Mouse (Mus musculus): ENCODE measurements around the gene AA986860. TPM values are rescaled to one million over a fixed set of nuclear protein-coding genes. Genes with fewer than 3 reads are reported as not detected.
A peak's percentile ranks its signal among the peaks of the same experiment; 100 is the strongest.

AA986860 gene
- polyA plus RNA-seq, 1 experiment from 2014 or later, result 1.0 TPM

GRCm38 (mm10) chr1:130740781-130741720 lies 9.3 kb downstream of the AA986860 start:
- 51% methylated on average over 15 of the region's 15 CpGs for WGBS
- H3K4me1 ChIP-seq (ENCODE audit: control insufficient read depth, insufficient read depth, low read depth, low read length), result no peaks in the 10 kb centered on the region
- 0 out of 2 replicates have a peak overlapping the region, but pooled peaks have one; percentile 7 for H3K4me2 ChIP-seq (ENCODE audit: low read length)
- no peaks in the 10 kb centered on the region for H3K27me3 ChIP-seq (replicated peaks; ENCODE audit: control insufficient read depth, insufficient read depth, low read length)
- peak; percentile 61 for ATAC-seq
- no peak overlapping the region for H3K9ac ChIP-seq (ENCODE audit: low read depth, low read length)
- H3K9me3 ChIP-seq (ENCODE audit: control insufficient read depth, low read length), result no peaks in the 10 kb centered on the region
- H3K27ac ChIP-seq (ENCODE audit: low read depth, low read length), result no peak overlapping the region
- no peak overlapping the region for H3K4me3 ChIP-seq (ENCODE audit: low read length)
- no peaks in the 10 kb centered on the region for H3K36me3 ChIP-seq (ENCODE audit: control insufficient read depth, insufficient read depth, low read length)

- 89% methylated on average over 7 of the region's 7 CpGs for WGBS
- H3K9me3 ChIP-seq (ENCODE audit: control insufficient read depth, low read length), result no peaks in the 10 kb centered on the region
- no peaks in the 10 kb centered on the region for H3K4me1 ChIP-seq (ENCODE audit: control insufficient read depth, insufficient read depth, low read depth, low read length)
These were observed 10.4 kb downstream of the AA986860 start for GRCm38 (mm10) chr1:130742201-130742600.

GRCm38 (mm10) chr1:130743775-130744174 lies 12.0 kb downstream of the AA986860 start:
- no peak overlapping the region for H3K9ac ChIP-seq (ENCODE audit: low read depth, low read length)
- no peak overlapping the region for H3K4me3 ChIP-seq (ENCODE audit: low read length)
- 100% methylated on average over 1 of the region's 1 CpGs for WGBS
- no peak overlapping the region for H3K4me2 ChIP-seq (ENCODE audit: low read length)
- no peak overlapping the region for H3K27ac ChIP-seq (ENCODE audit: low read depth, low read length)
- H3K4me1 ChIP-seq (ENCODE audit: control insufficient read depth, insufficient read depth, low read depth, low read length), result no peaks in the 10 kb centered on the region
- no peaks in the 10 kb centered on the region for H3K36me3 ChIP-seq (ENCODE audit: control insufficient read depth, insufficient read depth, low read length)
- no peaks in the 10 kb centered on the region for H3K27me3 ChIP-seq (replicated peaks; ENCODE audit: control insufficient read depth, insufficient read depth, low read length)
- ATAC-seq, result no peak
- no peaks in the 10 kb centered on the region for H3K9me3 ChIP-seq (ENCODE audit: control insufficient read depth, low read length)

More at GRCm38 (mm10) chr1:130742201-130742600, 10.4 kb downstream of the AA986860 start:
- no peaks in the 10 kb centered on the region for H3K36me3 ChIP-seq (ENCODE audit: control insufficient read depth, insufficient read depth, low read length)
- H3K9ac ChIP-seq (ENCODE audit: low read depth, low read length), result no peak overlapping the region
- ATAC-seq, result no peak
- H3K27ac ChIP-seq (ENCODE audit: low read depth, low read length), result no peak overlapping the region
- H3K27me3 ChIP-seq (replicated peaks; ENCODE audit: control insufficient read depth, insufficient read depth, low read length), result no peaks in the 10 kb centered on the region
- no peak overlapping the region for H3K4me2 ChIP-seq (ENCODE audit: low read length)
- no peak overlapping the region for H3K4me3 ChIP-seq (ENCODE audit: low read length)

- no peaks in the 10 kb centered on the region for H3K27me3 ChIP-seq (replicated peaks; ENCODE audit: control insufficient read depth, insufficient read depth, low read length)
- ATAC-seq, result no peak
- no peak overlapping the region for H3K4me2 ChIP-seq (ENCODE audit: low read length)
- H3K4me3 ChIP-seq (ENCODE audit: low read length), result no peak overlapping the region
- no peaks in the 10 kb centered on the region for H3K9me3 ChIP-seq (ENCODE audit: control insufficient read depth, low read length)
- 77% methylated on average over 2 of the region's 2 CpGs for WGBS
- no peak overlapping the region for H3K27ac ChIP-seq (ENCODE audit: low read depth, low read length)
- H3K36me3 ChIP-seq (ENCODE audit: control insufficient read depth, insufficient read depth, low read length), result no peaks in the 10 kb centered on the region
- H3K9ac ChIP-seq (ENCODE audit: low read depth, low read length), result no peak overlapping the region
- no peaks in the 10 kb centered on the region for H3K4me1 ChIP-seq (ENCODE audit: control insufficient read depth, insufficient read depth, low read depth, low read length)
These were observed 12.4 kb downstream of the AA986860 start for GRCm38 (mm10) chr1:130744217-130744616.

GRCm38 (mm10) chr1:130744961-130745360 lies 13.2 kb downstream of the AA986860 start:
- ATAC-seq, result no peak
- 92% methylated on average over 5 of the region's 5 CpGs for WGBS

GRCm38 (mm10) chr1:130745591-130745990 lies 13.8 kb downstream of the AA986860 start:
- no peaks in the 10 kb centered on the region for H3K36me3 ChIP-seq (ENCODE audit: control insufficient read depth, insufficient read depth, low read length)
- H3K9ac ChIP-seq (ENCODE audit: low read depth, low read length), result no peak overlapping the region
- no peaks in the 10 kb centered on the region for H3K27me3 ChIP-seq (replicated peaks; ENCODE audit: control insufficient read depth, insufficient read depth, low read length)
- H3K4me2 ChIP-seq (ENCODE audit: low read length), result no peak overlapping the region
- no peaks in the 10 kb centered on the region for H3K4me1 ChIP-seq (ENCODE audit: control insufficient read depth, insufficient read depth, low read depth, low read length)
- WGBS, result 97% methylated on average over 3 of the region's 3 CpGs
- H3K27ac ChIP-seq (ENCODE audit: low read depth, low read length), result no peak overlapping the region
- no peak overlapping the region for H3K4me3 ChIP-seq (ENCODE audit: low read length)
- ATAC-seq, result no peak
- no peaks in the 10 kb centered on the region for H3K9me3 ChIP-seq (ENCODE audit: control insufficient read depth, low read length)

More at GRCm38 (mm10) chr1:130744961-130745360, 13.2 kb downstream of the AA986860 start:
- Histone ChIP-seq H3K4me2 (ENCODE audit: low read length) (no peak overlapping the region), H3K36me3 (ENCODE audit: control insufficient read depth, insufficient read depth, low read length) (no peaks in the 10 kb centered on the region), H3K27ac (ENCODE audit: low read depth, low read length) (no peak overlapping the region), H3K4me3 (ENCODE audit: low read length) (no peak overlapping the region), H3K9ac (ENCODE audit: low read depth, low read length) (no peak overlapping the region), H3K27me3 (replicated peaks; ENCODE audit: control insufficient read depth, insufficient read depth, low read length) (no peaks in the 10 kb centered on the region), H3K4me1 (ENCODE audit: control insufficient read depth, insufficient read depth, low read depth, low read length) (no peaks in the 10 kb centered on the region), H3K9me3 (ENCODE audit: control insufficient read depth, low read length) (no peaks in the 10 kb centered on the region)

GRCm38 (mm10) chr1:130746819-130747218 lies 15.0 kb downstream of the AA986860 start:
- Histone ChIP-seq H3K27ac (ENCODE audit: low read depth, low read length) (no peak overlapping the region), H3K9me3 (ENCODE audit: control insufficient read depth, low read length) (no peaks in the 10 kb centered on the region), H3K4me3 (ENCODE audit: low read length) (no peak overlapping the region), H3K4me2 (ENCODE audit: low read length) (no peak overlapping the region), H3K4me1 (ENCODE audit: control insufficient read depth, insufficient read depth, low read depth, low read length) (no peaks in the 10 kb centered on the region), H3K27me3 (replicated peaks; ENCODE audit: control insufficient read depth, insufficient read depth, low read length) (no peaks in the 10 kb centered on the region), H3K36me3 (ENCODE audit: control insufficient read depth, insufficient read depth, low read length) (no peaks in the 10 kb centered on the region), H3K9ac (ENCODE audit: low read depth, low read length) (no peak overlapping the region)
- no peak for ATAC-seq
- 84% methylated on average over 3 of the region's 3 CpGs for WGBS

GRCm38 (mm10) chr1:130759689-130760088 lies 27.9 kb downstream of the AA986860 start:
- ATAC-seq, result no peak
- Histone ChIP-seq H3K27ac (ENCODE audit: low read depth, low read length) (no peak overlapping the region), H3K27me3 (replicated peaks; ENCODE audit: control insufficient read depth, insufficient read depth, low read length) (no peaks in the 10 kb centered on the region), H3K36me3 (ENCODE audit: control insufficient read depth, insufficient read depth, low read length) (no peaks in the 10 kb centered on the region), H3K9ac (ENCODE audit: low read depth, low read length) (no peak overlapping the region), H3K4me3 (ENCODE audit: low read length) (no peak overlapping the region), H3K4me2 (ENCODE audit: low read length) (no peak overlapping the region), H3K4me1 (ENCODE audit: control insufficient read depth, insufficient read depth, low read depth, low read length) (no peaks in the 10 kb centered on the region), H3K9me3 (ENCODE audit: control insufficient read depth, low read length) (no peaks in the 10 kb centered on the region)
- WGBS, result 84% methylated on average over 9 of the region's 9 CpGs

- no peak for ATAC-seq
- H3K27me3 ChIP-seq (replicated peaks; ENCODE audit: control insufficient read depth, insufficient read depth, low read length), result no peaks in the 10 kb centered on the region
- WGBS, result 88% methylated on average over 1 of the region's 1 CpGs
These were observed 29.8 kb downstream of the AA986860 start for GRCm38 (mm10) chr1:130761597-130761996.

More at GRCm38 (mm10) chr1:130761597-130761996, 29.8 kb downstream of the AA986860 start:
- Histone ChIP-seq H3K27ac (ENCODE audit: low read depth, low read length) (no peak overlapping the region), H3K4me2 (ENCODE audit: low read length) (no peak overlapping the region), H3K4me3 (ENCODE audit: low read length) (no peak overlapping the region), H3K9ac (ENCODE audit: low read depth, low read length) (no peak overlapping the region), H3K36me3 (ENCODE audit: control insufficient read depth, insufficient read depth, low read length) (no peaks in the 10 kb centered on the region), H3K4me1 (ENCODE audit: control insufficient read depth, insufficient read depth, low read depth, low read length) (no peaks in the 10 kb centered on the region), H3K9me3 (ENCODE audit: control insufficient read depth, low read length) (no peaks in the 10 kb centered on the region)

Data from hindbrain, embryonic 16.5 days (tissue).